Mouse (Mus musculus) neural tube, embryonic 11.5 days (tissue): ENCODE measurements around the gene Gpr39. TPM values are rescaled to one million over a fixed set of nuclear protein-coding genes. Genes with fewer than 3 reads are reported as not detected.

Experiments
- ATAC-seq: fragments of 200-750 bp; cut with Nextera tagmentation; 2 replicates; pipeline ENCODE4 v1.8.0; 2017; ENCODE audit warnings: moderate number of reproducible peaks, mild to moderate bottlenecking, moderate TSS enrichment, moderate library complexity; ENCODE audit not compliant: insufficient read depth, low FRiP score, low TSS enrichment
- DNase-seq: peaks from one replicate; pipeline ENCODE4 v3.0.0-alpha.2; 2015; ENCODE audit warnings: low spot score
- H3K27ac ChIP-seq: fragments of 300-500 bp; sonication (generic); 2 replicates; pipeline ENCODE4 v1.5.1; 2014; ENCODE audit warnings: low read depth, mild to moderate bottlenecking, low read length
- H3K27me3 ChIP-seq: fragments of 300-500 bp; sonication (generic); 2 replicates; pipeline ENCODE4 v1.6.1; 2014; ENCODE audit warnings: mild to moderate bottlenecking, low read length, mixed read lengths; ENCODE audit not compliant: control insufficient read depth, insufficient read depth
- H3K36me3 ChIP-seq: fragments of 300-500 bp; sonication (generic); 2 replicates; pipeline ENCODE4 v1.6.1; 2014; ENCODE audit warnings: mild to moderate bottlenecking, low read length, moderate library complexity, mixed read lengths; ENCODE audit not compliant: control insufficient read depth, insufficient read depth
- H3K4me1 ChIP-seq: fragments of 300-500 bp; sonication (generic); 2 replicates; pipeline ENCODE4 v1.6.1; 2014; ENCODE audit warnings: low read length, mixed read lengths; ENCODE audit not compliant: control insufficient read depth, insufficient read depth
- H3K4me2 ChIP-seq: fragments of 300-500 bp; sonication (generic); 2 replicates; pipeline ENCODE4 v1.6.1; 2014; ENCODE audit warnings: low read depth, mild to moderate bottlenecking, moderate library complexity
- H3K4me3 ChIP-seq: fragments of 300-500 bp; sonication (generic); 2 replicates; pipeline ENCODE4 v1.5.1; 2014; ENCODE audit warnings: low read depth, low read length
- H3K9ac ChIP-seq: fragments of 300-500 bp; sonication (generic); 2 replicates; pipeline ENCODE4 v1.6.1; 2014; ENCODE audit warnings: mild to moderate bottlenecking, low read length
- H3K9me3 ChIP-seq: fragments of 300-500 bp; sonication (generic); 2 replicates; pipeline ENCODE4 v1.6.1; 2016; ENCODE audit warnings: low read length; ENCODE audit not compliant: control insufficient read depth
- WGBS: fragments of 180-500 bp; shearing (Covaris S2); extraction: QIAGEN DNeasy Blood & Tissue Kit; methylation state at CpG from one replicate; pipeline ENCODE4 v1.1.7; 2014; 5-methylcytosine and 5-hydroxymethylcytosine counted together
- polyA plus RNA-seq: library from polyadenylated mRNA; unstranded; fragments of >200 nt; fragmentation: Nextera tagmentation; extraction: Ambion mirVana; gene quantifications from 2 replicates; pipeline ENCODE4 v1.2.1, GENCODE M21; 2014

Gene Gpr39
- polyA plus RNA-seq, 1 experiment from 2014 or later = not detected

DNA sequence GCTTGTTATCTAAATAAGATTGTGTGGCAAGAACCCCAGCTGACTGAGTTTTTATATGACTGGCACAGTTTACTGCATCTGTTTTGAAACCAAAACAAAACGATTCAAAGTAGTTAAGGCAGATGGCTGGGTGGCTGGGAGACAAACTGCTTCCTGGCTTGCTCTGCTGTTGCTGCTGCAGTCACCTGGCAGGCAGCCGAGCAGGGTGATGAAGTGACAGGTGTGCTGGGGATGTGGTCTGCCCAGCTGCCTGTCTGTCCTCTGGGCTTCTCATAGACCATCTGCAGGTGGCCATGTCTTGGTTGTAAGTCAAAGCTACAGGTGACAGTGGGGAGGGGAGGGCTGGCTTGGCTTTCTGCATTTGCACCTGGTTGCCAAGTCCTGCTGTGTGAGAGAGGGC, 131.6 kb downstream of the Gpr39 start:
- no peak for ATAC-seq
- H3K4me1 ChIP-seq = no peaks in the 10 kb centered on the region
- H3K4me3 ChIP-seq = no peak overlapping the region
- DNase-seq = no peak
- WGBS = 61% methylated on average over 2 of the region's 2 CpGs
- no peaks in the 10 kb centered on the region for H3K36me3 ChIP-seq
- no peaks in the 10 kb centered on the region for H3K27me3 ChIP-seq
- H3K4me2 ChIP-seq = no peak overlapping the region
- no peak overlapping the region for H3K9ac ChIP-seq
- H3K27ac ChIP-seq = no peak overlapping the region
- H3K9me3 ChIP-seq = no peaks in the 10 kb centered on the region

DNA sequence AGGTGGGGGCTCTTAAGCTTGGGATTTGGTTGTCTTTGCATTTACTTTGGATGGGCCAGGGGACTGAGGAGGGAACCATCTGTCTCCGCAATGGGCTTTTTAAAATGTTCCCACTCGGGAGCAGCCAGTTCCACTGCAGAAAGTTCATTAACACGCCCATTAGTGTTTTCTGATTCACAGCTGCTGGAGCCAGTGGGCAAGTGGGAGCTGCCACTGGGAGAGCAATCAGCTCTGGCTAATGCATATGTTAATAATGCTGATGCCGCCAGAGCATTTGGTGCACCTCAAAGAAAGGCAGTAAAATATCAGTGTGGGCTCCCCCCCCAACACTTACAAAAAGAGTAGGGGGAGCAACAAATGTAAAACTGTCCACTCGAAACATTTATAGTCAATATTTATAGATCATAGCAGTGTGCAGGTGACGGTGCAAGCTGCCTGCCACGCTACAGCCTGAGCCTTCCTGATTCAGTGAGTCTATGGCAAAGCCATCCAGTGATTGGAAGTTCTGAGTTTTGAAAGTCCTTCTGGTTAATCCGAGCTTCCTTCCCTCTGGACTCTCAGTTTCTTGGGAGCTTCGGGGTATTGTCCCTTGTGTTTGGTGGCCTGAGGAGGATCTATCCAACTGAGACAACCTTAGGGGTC, 136.5 kb downstream of the Gpr39 start:
- Histone ChIP-seq H3K36me3 (no peaks in the 10 kb centered on the region), H3K4me1 (no peaks in the 10 kb centered on the region), H3K4me3 (no peak overlapping the region), H3K27ac (no peak overlapping the region), H3K9me3 (no peaks in the 10 kb centered on the region), H3K9ac (no peak overlapping the region), H3K27me3 (no peaks in the 10 kb centered on the region), H3K4me2 (no peak overlapping the region)
- ATAC-seq = peak; percentile 53; the same call in 1 of the 2 replicates
- WGBS = 68% methylated on average over 9 of the region's 9 CpGs
- DNase-seq = no peak

DNA sequence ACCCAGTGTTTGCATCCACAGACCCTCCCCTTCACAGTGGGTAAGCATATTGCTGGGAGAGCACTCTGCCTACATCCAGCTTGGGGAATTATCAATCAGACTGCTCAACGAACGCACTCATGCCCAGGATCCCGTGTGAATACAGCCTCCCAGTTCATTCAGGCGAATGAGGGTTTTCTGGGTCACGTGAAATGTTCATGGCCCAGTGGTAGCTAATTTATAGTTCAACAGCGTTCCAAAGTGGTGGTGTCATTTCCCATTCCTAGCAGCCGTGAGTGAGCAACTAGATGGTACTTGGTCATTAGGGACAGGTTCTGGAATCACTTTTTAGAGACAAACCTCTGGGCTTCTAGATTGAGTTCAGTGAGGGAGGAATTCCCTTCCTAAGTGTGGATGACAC, 144.3 kb downstream of the Gpr39 start:
- no peak overlapping the region for H3K27ac ChIP-seq
- no peak overlapping the region for H3K4me2 ChIP-seq
- ATAC-seq (no peak), DNase-seq (no peak)
- no peaks in the 10 kb centered on the region for H3K4me1 ChIP-seq
- no peak overlapping the region for H3K4me3 ChIP-seq
- H3K27me3 ChIP-seq = no peaks in the 10 kb centered on the region
- no peak overlapping the region for H3K9ac ChIP-seq
- 69% methylated on average over 7 of the region's 7 CpGs for WGBS
- no peaks in the 10 kb centered on the region for H3K9me3 ChIP-seq
- H3K36me3 ChIP-seq = no peaks in the 10 kb centered on the region

DNA sequence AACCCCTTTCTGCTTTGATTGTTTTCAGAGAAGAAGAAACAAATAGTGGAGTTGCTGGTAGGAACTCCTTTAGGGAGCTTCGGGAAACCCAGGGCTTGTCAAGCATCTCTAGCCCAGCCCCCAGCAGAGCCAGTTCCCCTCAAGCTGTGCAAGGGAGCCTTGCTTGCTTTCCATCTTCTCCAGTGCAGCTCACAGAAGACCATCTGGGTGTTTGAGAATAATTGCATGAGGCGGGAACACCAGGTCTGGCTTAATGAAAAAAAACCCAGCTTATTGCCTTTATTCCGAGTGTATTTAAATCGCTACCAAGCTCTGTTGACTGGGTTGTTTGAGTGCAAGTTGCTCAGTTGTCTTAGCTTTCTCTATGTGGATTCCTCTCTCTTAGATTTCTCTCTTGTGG, 146.8 kb downstream of the Gpr39 start:
- H3K9ac ChIP-seq = no peak overlapping the region
- WGBS = 81% methylated on average over 4 of the region's 4 CpGs
- H3K4me3 ChIP-seq = no peak overlapping the region
- H3K36me3 ChIP-seq = no peaks in the 10 kb centered on the region
- no peaks in the 10 kb centered on the region for H3K27me3 ChIP-seq
- ATAC-seq (no peak), DNase-seq (no peak)
- no peaks in the 10 kb centered on the region for H3K4me1 ChIP-seq
- H3K9me3 ChIP-seq = no peaks in the 10 kb centered on the region
- no peak overlapping the region for H3K4me2 ChIP-seq
- H3K27ac ChIP-seq = no peak overlapping the region

DNA sequence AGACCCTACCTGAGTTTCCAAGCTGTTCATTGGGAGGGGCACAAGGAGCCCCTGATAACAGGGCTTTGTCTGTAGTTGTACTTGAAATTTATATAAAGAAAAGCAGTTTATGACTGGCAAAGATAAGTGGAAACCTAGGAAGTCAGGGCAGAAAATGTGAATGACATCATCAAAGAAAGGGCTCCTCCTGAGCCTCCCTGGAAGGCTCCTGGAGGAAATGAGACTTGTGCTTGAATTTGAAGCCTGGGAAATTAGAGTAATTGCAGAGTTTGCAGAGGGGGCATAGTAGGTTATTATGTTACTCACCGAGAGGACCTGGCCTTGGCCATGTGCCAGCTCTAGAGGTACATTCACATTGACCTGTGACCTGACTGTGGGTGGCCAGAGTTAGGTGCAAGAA, 160.7 kb downstream of the Gpr39 start:
- no peak overlapping the region for H3K27ac ChIP-seq
- no peak overlapping the region for H3K4me3 ChIP-seq
- H3K4me2 ChIP-seq = no peak overlapping the region
- no peaks in the 10 kb centered on the region for H3K27me3 ChIP-seq
- H3K4me1 ChIP-seq = 0 out of 2 replicates have a peak, but pooled peaks cover 2% of the 10 kb centered on the region
- no peaks in the 10 kb centered on the region for H3K36me3 ChIP-seq
- no peak overlapping the region for H3K9ac ChIP-seq
- ATAC-seq = no peak
- no peaks in the 10 kb centered on the region for H3K9me3 ChIP-seq
- no peak for DNase-seq
- 59% methylated on average over 1 of the region's 1 CpGs for WGBS

DNA sequence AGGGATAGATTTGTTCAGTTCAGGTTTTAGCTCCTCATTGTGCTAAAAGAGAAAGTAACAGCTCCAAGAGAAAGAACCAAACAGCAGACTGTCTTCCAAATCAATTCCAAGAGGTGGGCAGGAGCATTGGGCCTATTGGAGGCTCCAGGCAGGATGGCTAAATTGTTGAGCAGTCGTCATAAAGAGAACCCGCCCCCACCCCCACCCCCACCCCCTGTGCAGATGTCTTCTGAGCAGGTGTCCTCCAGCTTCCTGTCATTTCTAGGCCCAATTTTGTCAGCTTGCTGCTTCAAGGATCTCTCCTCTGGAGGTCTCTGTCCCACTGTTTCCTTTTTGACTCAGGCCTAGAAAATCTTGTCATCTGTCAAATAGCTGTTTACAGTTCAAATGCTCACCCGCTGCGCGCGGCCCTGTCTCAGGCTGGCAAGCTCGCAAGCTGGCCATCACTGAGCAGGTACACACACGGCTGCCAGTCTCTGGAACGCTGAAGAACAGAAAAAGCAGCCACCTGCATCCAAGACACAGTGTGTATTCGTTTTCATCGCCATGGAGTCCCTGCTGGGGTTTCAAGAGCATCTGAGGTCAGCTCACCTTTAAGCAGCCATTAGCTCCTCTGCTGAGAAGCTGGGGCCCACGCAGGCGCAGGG, 163.1 kb downstream of the Gpr39 start:
- 0 out of 2 replicates have a peak, but pooled peaks cover 2% of the 10 kb centered on the region for H3K4me1 ChIP-seq
- no peak overlapping the region for H3K27ac ChIP-seq
- no peak for DNase-seq
- no peak for ATAC-seq
- no peaks in the 10 kb centered on the region for H3K27me3 ChIP-seq
- no peak overlapping the region for H3K4me3 ChIP-seq
- H3K9ac ChIP-seq = no peak overlapping the region
- H3K9me3 ChIP-seq = no peaks in the 10 kb centered on the region
- no peaks in the 10 kb centered on the region for H3K36me3 ChIP-seq
- WGBS = 49% methylated on average over 13 of the region's 13 CpGs
- H3K4me2 ChIP-seq = no peak overlapping the region

DNA sequence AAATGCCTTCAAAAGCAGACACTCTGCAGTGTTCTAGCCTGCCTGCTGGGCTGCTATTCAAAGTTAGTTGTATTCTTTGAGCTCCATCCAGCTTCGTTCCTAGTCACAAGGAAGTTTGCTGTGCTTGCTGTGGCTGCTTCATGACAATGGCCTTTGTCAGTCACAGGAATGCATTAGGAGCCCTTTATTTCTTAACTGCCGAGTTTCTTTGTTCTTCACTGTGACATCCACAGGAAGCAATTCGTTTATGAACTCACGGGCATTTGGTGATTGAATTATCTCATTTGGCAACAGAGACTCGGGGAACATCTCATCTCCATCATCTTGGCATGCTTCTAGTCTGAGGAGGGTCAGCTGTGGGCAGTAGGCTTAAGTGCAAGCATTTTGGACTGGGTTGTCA, 177.9 kb downstream of the Gpr39 start:
- no peak for ATAC-seq
- peak; percentile 24 for DNase-seq

DNA sequence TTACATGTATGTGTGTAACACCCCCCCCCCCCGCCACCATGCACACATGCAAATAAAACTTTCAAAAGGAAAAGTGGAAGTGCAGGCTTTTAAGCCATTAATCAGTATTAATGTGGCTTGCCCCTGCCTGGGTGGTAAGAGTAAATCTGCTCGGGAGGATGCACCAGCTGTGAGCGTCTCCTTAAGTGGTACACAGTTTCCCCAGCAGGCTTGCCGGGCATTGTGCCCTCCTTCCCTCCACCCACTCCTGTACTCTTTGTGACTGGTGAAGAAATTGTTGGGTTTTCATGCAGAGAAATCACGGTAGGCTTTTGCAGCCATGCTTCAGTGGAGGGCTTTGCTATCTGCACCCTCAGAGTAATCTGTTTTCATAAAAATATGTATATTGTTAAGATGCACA, 181.8 kb downstream of the Gpr39 start:
- no peaks in the 10 kb centered on the region for H3K9me3 ChIP-seq
- WGBS = 79% methylated on average over 5 of the region's 5 CpGs
- H3K36me3 ChIP-seq = no peaks in the 10 kb centered on the region
- no peak overlapping the region for H3K9ac ChIP-seq
- peaks cover 2% of the 10 kb centered on the region; the same call in 1 of the 2 replicates for H3K4me1 ChIP-seq
- no peaks in the 10 kb centered on the region for H3K27me3 ChIP-seq
- H3K27ac ChIP-seq = no peak overlapping the region
- H3K4me2 ChIP-seq = no peak overlapping the region
- ATAC-seq (no peak), DNase-seq (no peak)
- no peak overlapping the region for H3K4me3 ChIP-seq

More for the DNA sequence above, 177.9 kb downstream of the Gpr39 start:
- Histone ChIP-seq H3K27me3 (no peaks in the 10 kb centered on the region), H3K4me1 (peaks cover 2% of the 10 kb centered on the region; the same call in 1 of the 2 replicates), H3K4me3 (no peak overlapping the region), H3K36me3 (no peaks in the 10 kb centered on the region), H3K27ac (no peak overlapping the region), H3K9ac (no peak overlapping the region), H3K4me2 (no peak overlapping the region), H3K9me3 (no peaks in the 10 kb centered on the region)
- 11% methylated on average over 5 of the region's 5 CpGs for WGBS

DNA sequence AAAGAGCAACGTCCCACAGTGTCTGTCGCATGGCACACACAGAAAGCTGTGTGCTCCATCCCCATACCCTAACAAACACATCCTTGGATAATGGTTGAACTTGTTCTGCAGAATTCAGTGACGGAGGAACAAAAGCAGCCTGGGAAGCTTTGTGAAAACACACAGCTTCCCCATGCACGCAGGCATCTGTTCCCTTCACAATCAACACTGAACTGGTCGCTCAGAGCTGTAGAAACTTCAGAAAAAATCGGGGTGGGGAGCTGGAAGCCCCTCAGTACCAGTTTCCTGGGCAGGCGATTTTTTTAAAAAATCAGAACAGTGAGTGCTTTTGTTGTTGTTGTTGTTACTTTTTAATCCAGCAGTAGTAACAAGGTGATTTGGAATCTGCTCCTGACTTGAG, 193.3 kb downstream of the Gpr39 start:
- no peak overlapping the region for H3K4me3 ChIP-seq
- H3K36me3 ChIP-seq = no peaks in the 10 kb centered on the region
- no peak for ATAC-seq
- H3K27ac ChIP-seq = no peak overlapping the region
- no peak for DNase-seq
- WGBS = 41% methylated on average over 7 of the region's 7 CpGs
- H3K4me1 ChIP-seq = no peaks in the 10 kb centered on the region
- H3K4me2 ChIP-seq = no peak overlapping the region
- H3K9me3 ChIP-seq = no peaks in the 10 kb centered on the region
- no peak overlapping the region for H3K9ac ChIP-seq
- H3K27me3 ChIP-seq = no peaks in the 10 kb centered on the region
